Mouse (Mus musculus) CH12F3 (cell line): Measurements from ENCODE around the gene Chp2.

ENCODE experiments used
- in situ Hi-C: fragments of 300-500 bp; cut with MboI; formaldehyde crosslinking; loops from 2 replicates; pipeline ENCODE4 v1.14.3; 2020; ENCODE audit warnings: low sequenced_read_pairs

The Chp2 gene

DNA sequence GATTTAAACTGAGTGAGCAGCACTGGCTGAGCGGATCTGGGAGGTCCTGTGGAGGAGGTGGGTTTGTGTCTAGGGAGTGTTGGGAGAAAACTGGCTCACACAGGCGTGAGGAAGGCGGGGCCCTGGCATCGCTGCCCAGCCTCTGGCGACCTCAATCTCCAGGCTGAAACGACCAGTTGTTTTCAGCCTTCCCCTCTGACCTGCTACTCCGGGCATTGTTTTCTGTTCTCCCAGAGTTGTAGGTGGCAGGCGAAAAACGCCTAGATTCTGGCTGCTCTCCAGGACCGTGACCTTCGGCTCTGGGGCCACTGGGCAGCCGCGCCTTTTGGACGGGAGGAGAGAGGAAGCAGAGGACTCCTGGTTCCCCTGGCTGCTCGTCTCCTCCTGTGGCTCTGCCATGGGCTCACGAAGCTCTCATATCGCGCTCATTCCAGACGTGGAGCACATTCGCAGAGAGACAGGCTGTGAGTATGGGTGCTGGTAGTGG is at the start of gene Chp2:
TSS of gene Chp2 (plus strand) at position 182 of the 487 bp plus-strand sequence.
- in situ Hi-C loops = no loop called here

GRCm38 (mm10) chr7:122170705-122171104 is 48.6 kb upstream of the Chp2 start:
- in situ Hi-C loops = no loop called here

DNA sequence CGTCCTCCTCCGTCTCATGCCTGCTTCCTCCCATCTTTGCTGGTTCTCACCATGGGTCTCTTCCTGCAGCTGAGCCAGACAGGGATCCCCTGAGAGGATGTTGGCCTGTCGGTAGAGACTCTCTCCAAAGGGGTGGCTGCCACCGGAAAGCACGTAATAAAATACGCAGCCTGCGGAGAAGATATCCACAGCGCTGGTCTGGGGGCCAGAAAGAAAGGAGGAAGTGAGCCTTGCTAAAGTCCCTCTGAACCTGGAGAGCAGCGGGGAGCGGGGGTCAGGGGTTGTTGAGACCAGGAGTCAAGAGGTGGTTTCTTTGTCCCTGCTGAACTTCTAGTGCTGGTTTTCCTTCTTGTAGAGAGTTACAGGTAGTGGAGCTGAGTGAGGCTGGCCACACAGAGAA is 47.7 kb upstream of the Chp2 start:
- in situ Hi-C loops = no loop called here

DNA sequence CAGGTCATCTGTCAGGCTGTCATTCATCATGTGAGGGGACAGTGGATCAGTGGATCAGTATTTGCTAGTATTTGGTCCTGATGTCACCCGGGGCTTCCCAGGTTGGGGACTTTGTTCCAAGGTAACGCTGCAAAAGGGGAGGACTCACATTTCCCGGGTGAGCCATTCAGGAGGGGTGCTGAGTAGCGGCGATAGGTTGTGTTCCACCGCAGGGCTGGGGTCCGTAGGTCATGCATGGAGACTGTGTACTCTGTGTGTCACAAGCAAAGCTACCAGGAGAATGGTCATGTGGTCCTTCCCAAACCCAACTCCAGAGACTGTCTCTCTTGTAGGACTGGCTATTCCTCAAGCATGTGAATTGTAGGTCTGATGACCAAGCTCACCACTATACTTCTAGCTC is 38.6 kb upstream of the Chp2 start:
- in situ Hi-C loops = loop anchor here (25.0 kb wide), 1 partner anchor 732 kb away; no protein-coding TSS in a partner anchor

DNA sequence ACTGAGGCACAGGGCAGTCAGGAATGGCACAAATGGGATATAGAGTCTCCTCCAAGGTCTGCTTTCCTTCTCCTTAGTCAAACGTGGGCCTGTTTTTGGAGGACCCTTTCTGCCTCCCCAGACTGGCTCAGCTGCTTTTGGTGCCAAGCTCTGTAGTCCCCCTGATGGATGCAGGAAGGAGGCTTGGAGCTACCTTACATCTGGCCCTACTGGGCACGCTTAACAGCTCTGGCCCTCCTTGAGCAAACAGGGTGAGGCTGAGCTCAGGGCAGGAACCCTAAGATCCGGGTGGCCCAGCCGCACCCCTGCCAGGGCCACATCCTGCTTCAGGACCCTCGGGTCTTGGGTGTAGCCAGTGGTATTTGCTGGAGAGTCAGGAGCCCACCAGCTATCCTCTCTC is 34.7 kb upstream of the Chp2 start:
- in situ Hi-C loops = loop anchor here (25.0 kb wide), 1 partner anchor 728 kb away; no protein-coding TSS in a partner anchor

- in situ Hi-C loops = loop anchor here (25.0 kb wide), 1 partner anchor 726 kb away; no protein-coding TSS in a partner anchor
These were observed 33.3 kb upstream of the Chp2 start, which contains the start of gene Ern2 for GRCm38 (mm10) chr7:122186043-122186442. Gene Ern2, minus strand, starts transcription at chr7:122186207.

DNA sequence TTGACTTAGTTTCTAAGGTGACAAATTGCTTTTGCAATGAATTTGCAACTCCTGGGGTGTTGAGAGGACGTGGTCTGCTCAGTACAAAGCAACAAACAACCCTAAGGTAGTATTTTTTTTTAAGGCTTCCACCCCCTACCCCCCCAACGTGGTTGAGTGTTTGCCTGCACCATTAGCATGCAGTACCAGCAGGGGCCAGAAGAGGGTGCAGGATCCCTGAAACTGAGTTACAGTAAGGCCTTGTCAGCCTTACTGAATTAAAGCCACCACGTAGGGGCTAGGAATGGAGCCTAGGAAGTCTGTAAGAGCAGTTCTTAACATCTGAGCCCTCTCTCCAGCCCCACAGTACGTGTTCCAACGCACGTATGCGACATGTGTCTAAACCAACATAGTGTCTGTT is 29.8 kb upstream of the Chp2 start:
- in situ Hi-C loops = loop anchor here (25.0 kb wide), 1 partner anchor 723 kb away; no protein-coding TSS in a partner anchor

DNA sequence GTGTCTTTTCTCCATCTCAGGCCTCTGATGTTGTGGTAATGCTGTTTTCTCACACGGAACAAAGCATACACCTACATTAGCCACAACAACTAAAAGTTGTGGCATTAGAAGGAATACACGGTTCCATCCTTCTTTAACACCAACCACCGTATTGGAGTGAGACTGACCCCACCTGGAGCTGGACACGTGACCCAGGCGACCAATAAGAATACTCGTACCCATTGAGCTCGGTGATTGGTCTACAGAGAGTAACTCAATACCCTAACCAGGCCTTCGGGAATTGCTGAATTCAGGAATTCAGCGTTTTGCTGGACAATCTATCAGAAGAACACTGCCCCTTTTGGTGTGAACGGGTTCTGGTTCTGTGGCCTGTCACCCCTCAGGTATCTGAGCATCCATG is 28.2 kb upstream of the Chp2 start:
- in situ Hi-C loops = loop anchor here (25.0 kb wide), 1 partner anchor 721 kb away; no protein-coding TSS in a partner anchor

DNA sequence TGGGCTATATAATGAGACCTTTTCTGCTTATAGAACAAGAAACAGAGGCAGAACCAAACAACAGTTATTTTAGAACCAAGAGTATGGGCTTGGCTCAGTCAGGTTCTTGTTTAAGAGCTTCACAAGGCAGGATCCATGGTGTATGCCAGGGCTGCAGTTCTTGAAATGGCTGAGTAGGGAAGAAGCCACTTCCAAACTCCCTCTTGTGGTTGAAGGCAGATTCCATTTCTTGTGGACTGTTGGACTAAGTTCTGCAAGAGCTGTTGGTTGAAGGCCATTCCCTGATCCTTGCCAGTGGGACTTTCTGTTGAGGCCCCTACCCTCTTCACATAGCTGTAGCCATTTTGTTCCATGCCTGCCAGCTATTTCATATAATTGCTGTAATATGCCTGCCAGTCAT is 25.4 kb upstream of the Chp2 start:
- in situ Hi-C loops = loop anchor here (25.0 kb wide), 1 partner anchor 718 kb away; no protein-coding TSS in a partner anchor

DNA sequence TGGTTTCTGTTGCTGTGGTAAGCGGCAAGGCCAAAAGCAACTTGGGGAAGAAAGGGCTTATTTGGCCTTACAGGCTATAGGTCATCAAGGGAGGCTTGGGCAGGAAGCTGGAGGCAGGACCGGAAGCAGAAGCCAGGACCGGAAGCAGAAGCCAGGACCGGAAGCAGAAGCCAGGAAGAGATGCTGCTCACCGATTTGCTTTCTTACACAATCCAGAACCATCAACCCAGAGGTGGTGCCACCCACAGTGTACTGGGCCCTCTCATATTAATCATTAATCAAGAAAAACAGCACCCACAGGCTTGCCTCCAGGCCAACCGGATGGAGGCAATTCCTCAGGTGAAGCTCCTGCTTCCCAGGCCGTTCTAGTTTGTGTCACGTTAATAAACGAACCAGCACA is 22.5 kb upstream of the Chp2 start:
- in situ Hi-C loops = loop anchor here (25.0 kb wide), 1 partner anchor 716 kb away; no protein-coding TSS in a partner anchor

GRCm38 (mm10) chr7:122197306-122197705 is 22.0 kb upstream of the Chp2 start:
- in situ Hi-C loops = loop anchor here (25.0 kb wide), 1 partner anchor 715 kb away; no protein-coding TSS in a partner anchor

- in situ Hi-C loops = loop anchor here (25.0 kb wide), 1 partner anchor 713 kb away; no protein-coding TSS in a partner anchor
These were observed 20.0 kb upstream of the Chp2 start for GRCm38 (mm10) chr7:122199296-122199695.

GRCm38 (mm10) chr7:122203936-122204335 is 15.4 kb upstream of the Chp2 start:
- in situ Hi-C loops = no loop called here

GRCm38 (mm10) chr7:122206121-122206520 is 13.2 kb upstream of the Chp2 start:
- in situ Hi-C loops = no loop called here

GRCm38 (mm10) chr7:122208276-122209021 is 10.8 kb upstream of the Chp2 start:
- in situ Hi-C loops = no loop called here

DNA sequence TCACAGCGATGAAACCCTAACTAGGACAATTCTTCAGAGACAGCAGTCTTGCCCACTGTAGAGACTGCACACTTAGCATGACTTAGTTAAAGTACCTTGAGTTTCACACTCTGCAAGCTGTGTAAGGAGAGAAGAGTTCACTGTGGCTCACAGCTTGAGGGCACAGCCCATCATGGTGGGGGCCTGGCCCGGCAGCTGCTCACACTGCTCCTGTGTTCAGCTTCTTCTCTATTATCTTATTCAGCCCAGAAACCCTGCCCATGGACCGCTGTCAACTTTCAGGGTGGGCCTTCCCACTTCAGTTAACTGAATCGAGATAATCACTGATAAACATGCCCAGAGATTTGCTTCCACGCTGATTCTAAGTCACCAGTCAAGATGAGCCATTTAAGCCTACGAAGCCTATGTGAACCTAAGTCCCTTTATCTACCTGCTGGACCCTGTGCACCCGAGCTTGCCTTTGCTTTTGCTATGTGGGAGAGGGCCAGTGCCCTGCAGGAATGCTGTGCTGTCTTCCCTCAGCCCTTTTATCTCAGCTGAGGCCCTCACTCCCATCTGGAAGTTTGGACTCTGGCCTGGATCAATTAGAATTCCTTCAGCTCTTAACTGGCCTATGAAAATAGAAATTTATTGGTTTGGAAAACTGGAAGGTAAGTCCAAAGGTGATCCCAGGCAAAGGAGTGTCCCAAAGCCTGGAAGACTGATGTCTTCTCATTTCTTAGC is 6.9 kb downstream of the Chp2 start:
- in situ Hi-C loops = no loop called here

DNA sequence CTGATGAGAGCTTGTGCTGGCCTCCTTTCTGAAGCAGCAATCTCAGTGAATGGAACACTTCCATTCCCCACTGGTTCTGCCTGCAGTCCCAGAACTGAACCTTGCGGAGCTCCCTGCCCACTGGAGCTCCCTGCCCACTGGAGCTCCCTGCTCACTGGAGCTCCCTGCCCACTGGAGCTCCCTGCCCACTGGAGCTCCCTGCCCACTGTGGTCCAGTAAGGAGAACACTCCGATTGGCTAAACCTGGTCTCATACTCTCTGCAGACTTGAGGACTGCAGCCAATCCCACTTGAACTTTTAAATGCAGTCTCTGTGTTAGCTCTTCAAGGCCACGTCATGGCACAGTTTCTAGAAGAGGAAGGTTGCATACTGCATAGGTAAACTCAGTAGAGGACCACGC is 7.4 kb downstream of the Chp2 start:
- in situ Hi-C loops = no loop called here

GRCm38 (mm10) chr7:122229306-122229705 is 10.0 kb downstream of the Chp2 start:
- in situ Hi-C loops = no loop called here

DNA sequence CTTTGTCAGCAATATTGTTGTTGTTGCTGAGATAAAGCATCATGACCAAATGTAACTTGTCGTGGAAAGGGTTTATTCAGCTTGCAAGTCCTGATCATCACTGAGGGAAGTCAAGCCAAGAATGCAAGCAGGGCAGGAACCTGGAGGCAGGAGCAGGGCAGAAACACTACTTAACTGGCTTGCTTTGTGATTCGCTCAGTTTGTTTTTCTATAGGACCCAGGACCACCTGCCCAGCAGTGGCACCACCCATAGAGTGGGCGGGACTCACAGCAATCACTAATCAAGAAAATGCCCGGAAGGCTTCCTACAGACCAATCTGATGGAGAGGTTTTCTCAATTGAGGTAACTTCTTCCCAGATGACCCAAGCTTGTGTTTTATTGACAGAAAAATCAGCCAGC is 10.6 kb downstream of the Chp2 start:
- in situ Hi-C loops = no loop called here

DNA sequence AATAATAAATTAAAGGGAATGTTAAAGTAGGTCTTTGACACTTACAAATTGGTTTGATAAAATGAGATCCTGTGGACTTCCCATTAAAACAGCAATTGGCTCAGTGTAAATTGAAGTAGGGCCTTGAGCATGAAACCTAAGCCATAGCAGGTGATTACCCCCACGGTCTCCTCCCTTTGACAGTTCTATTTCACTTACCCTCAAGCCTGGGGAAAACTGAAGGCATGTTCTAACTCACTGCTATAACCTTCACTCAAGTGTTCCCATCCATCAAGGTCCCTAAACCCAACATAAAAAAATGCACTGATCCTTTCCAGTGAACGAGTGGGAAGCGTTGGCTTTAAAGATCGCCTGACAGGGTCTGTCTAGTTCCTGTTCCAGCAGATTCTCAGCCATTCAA is 11.6 kb downstream of the Chp2 start:
- in situ Hi-C loops = no loop called here

DNA sequence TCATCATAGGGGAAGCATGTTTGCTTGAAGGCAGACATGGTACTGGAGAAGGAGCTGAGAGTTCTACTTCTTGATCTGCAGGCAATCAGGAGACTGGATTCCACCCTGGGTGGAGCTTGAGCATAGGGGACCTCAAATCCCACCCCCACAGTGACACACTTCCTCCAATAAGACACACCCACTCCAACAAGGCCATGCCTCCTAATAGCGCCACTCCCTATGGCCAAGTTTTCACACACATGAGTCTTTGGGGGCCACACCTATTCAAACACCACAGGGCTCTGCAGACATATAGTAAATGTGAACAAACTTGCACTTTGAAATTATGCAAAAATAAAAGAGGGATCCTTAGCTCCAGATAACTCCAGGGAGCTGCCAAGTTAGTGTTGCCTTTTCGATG is 19.6 kb downstream of the Chp2 start:
- in situ Hi-C loops = no loop called here
